Mouse (Mus musculus) neutrophil, adult 59 days (primary cell): Measurements from ENCODE around the gene Atp5h. TPM values are rescaled to one million over a fixed set of nuclear protein-coding genes. Genes with fewer than 3 reads are reported as not detected.

ENCODE experiments used
- total RNA-seq, 2 experiments: library from RNA; stranded (reverse); gene quantifications; 1 replicate in 1 of 2; 2 replicates in 1 of 2; pipeline ENCODE4 v1.2.4; 2023

Atp5h gene
- total RNA-seq: 100 to 1,000 TPM; 199 to 220 TPM

GRCm38 (mm10) chr11:115419531-115420237 lies at the start of gene Atp5h, which contains the start of gene Kctd2:
Gene Atp5h, minus strand, starts transcription at chr11:115419962.
Gene Kctd2, plus strand, starts transcription at chr11:115420128.

GRCm38 (mm10) chr11:115462243-115462891 lies 42.6 kb upstream of the Atp5h start, which contains the start of gene Slc16a5:
Gene Slc16a5, plus strand, starts transcription at chr11:115462474.

GRCm38 (mm10) chr11:115439906-115440595 lies 20.3 kb upstream of the Atp5h start, which contains the start of gene Trim80:
Gene Trim80, plus strand, starts transcription at chr11:115440545.

GRCm38 (mm10) chr11:115403338-115404124 lies 16.2 kb downstream of the Atp5h start, which contains the start of gene Mrpl58:
Gene Mrpl58, plus strand, starts transcription at chr11:115403752.

GRCm38 (mm10) chr11:115381743-115382539 lies 37.8 kb downstream of the Atp5h start, which contains the start of gene Cdr2l:
Gene Cdr2l, plus strand, starts transcription at chr11:115381916.

GRCm38 (mm10) chr11:115367395-115367944 lies 52.3 kb downstream of the Atp5h start, which contains the start of gene Hid1:
Gene Hid1, minus strand, starts transcription at chr11:115367756.

Other genes starting within 250 kb of the Atp5h start
- 10 to 100 TPM; 36.2 to 46.6 TPM for gene Tmem104, start 232.5 kb downstream of the Atp5h start, total RNA-seq
- 10 to 100 TPM; 16.2 to 21.2 TPM for gene Nat9, start 232.1 kb downstream of the Atp5h start, total RNA-seq
- gene Grin2c, start 152.7 kb downstream of the Atp5h start, total RNA-seq: not detected
- 10 to 100 TPM in 1 of 2 experiments, 1 to 10 TPM in 1; 6.9 to 10.0 TPM for gene Fdxr, start 142.9 kb downstream of the Atp5h start, total RNA-seq
- 1 to 10 TPM; 2.0 to 2.2 TPM for gene Fads6, start 122.3 kb downstream of the Atp5h start, total RNA-seq
- gene Otop2, start 112.8 kb downstream of the Atp5h start, total RNA-seq: not detected
- not detected for gene Ush1g, start 97.9 kb downstream of the Atp5h start, total RNA-seq
- gene Otop3, start 85.2 kb downstream of the Atp5h start, total RNA-seq: not detected
- gene Hid1, start 52.2 kb downstream of the Atp5h start, total RNA-seq: 1 to 10 TPM in 1 of 2 experiments, under 1 TPM in 1; 0.93 to 1.7 TPM
- under 1 TPM; 0.20 to 0.22 TPM for gene Cdr2l, start 38.0 kb downstream of the Atp5h start, total RNA-seq
- gene Mrpl58, start 16.2 kb downstream of the Atp5h start, total RNA-seq: 10 to 100 TPM; 40.2 to 43.7 TPM
- 10 to 100 TPM; 20.5 to 24.6 TPM for gene Kctd2, start 166 bp upstream of the Atp5h start, total RNA-seq
- not detected for gene Trim80, start 20.6 kb upstream of the Atp5h start, total RNA-seq
- under 1 TPM in 1 of 2 experiments, not detected in 1; 0.16 TPM for gene Slc16a5, start 42.5 kb upstream of the Atp5h start, total RNA-seq
- gene Armc7, start 55.7 kb upstream of the Atp5h start, total RNA-seq: 10 to 100 TPM; 52.6 to 58.6 TPM
- 10 to 100 TPM; 45.1 to 57.4 TPM for gene Nt5c, start 71.9 kb upstream of the Atp5h start, total RNA-seq
- 100 to 1,000 TPM; 129 to 152 TPM for gene Jpt1, start 94.4 kb upstream of the Atp5h start, total RNA-seq
- gene Sumo2, start 116.3 kb upstream of the Atp5h start, total RNA-seq: 100 to 1,000 TPM; 158 to 172 TPM
- gene Nup85, start 144.5 kb upstream of the Atp5h start, total RNA-seq: 10 to 100 TPM; 40.0 to 40.7 TPM
- 10 to 100 TPM; 10.7 to 20.3 TPM for gene Mrps7, start 184.0 kb upstream of the Atp5h start, total RNA-seq
- 10 to 100 TPM; 57.5 to 58.2 TPM for gene Gga3, start 184.1 kb upstream of the Atp5h start, total RNA-seq
- 10 to 100 TPM; 17.1 to 18.4 TPM for gene Mif4gd, start 193.0 kb upstream of the Atp5h start, total RNA-seq
- 10 to 100 TPM; 11.3 to 11.8 TPM for gene Slc25a19, start 208.3 kb upstream of the Atp5h start, total RNA-seq